Mouse (Mus musculus) forelimb bud, embryonic 11.5 days (tissue): ENCODE data around the gene Sertad2.

Experiments
- DNase-seq: peaks from one replicate; pipeline ENCODE4 v3.0.0-alpha.2; 2012; ENCODE audit warnings: low read depth, low spot score

Gene Sertad2

GRCm38 (mm10) chr11:20680781-20681180 lies 137.7 kb downstream of the Sertad2 start:
- DNase-seq, result no peak

- DNase-seq, result no peak
Observed at GRCm38 (mm10) chr11:20681679-20682078, 138.6 kb downstream of the Sertad2 start.

GRCm38 (mm10) chr11:20691000-20691399 lies 147.9 kb downstream of the Sertad2 start:
- peak; percentile 86 for DNase-seq
